In the genomic region with DNA sequence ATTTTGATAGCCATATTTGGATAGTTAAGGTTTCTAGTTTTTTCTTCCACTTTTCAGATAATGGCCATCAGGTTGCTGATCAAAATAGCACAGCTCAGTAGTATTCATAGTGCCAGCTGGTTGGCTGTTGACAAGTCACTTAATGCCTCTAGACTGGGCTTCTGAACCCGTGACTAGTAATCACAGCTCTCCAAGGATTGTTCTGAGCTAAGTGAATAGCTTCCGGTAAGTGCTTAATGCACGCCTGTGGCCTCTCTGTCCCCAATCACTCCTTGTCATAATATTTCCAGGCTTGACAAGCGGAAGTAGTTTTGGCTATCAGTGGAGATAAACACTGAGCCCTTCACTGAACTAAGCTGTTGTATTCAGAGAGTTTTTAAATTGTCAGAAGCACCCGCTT, we compare ENCODE assay signal across 9 mouse cellular contexts. TPM values are rescaled to one million over a fixed set of nuclear protein-coding genes. Genes with fewer than 3 reads are reported as not detected.
DNase-seq lines count a peak whose midpoint lies in the region; ATAC-seq and TF ChIP-seq lines count a peak whose summit lies in the region.
"Had no signal": no experiment of that assay in that cellular context is flagged by ENCODE, and none has a peak within 500 bp of the region (broad histone marks: within the 10 kb centered on the region; RNA-seq: fewer than 3 reads in every experiment).

No protein-coding gene starts in this region.

- DNase-seq in lung, adult 18-20 months: peak; percentile 14 to 31
- DNase-seq in lung, adult 2 months: no peak
- peak; percentile 60 for DNase-seq in lung, postnatal 0 days (ENCODE audit: low spot score)
- DNase-seq in gastrocnemius, postnatal 25 days: no peak
- DNase-seq in yolk sac, embryonic 10.5 days (ENCODE audit: low spot score): no peak
- DNase-seq in adrenal gland, postnatal 10 days: no peak

- 24% methylated on average over 5 of the region's 5 CpGs for WGBS in lung, adult 2 months
- 25% methylated on average over 5 of the region's 5 CpGs for WGBS in heart, embryonic 15.5 days
- WGBS in lung, postnatal 0 days: 24% methylated on average over 5 of the region's 5 CpGs
- WGBS in stomach, embryonic 16.5 days: 47% methylated on average over 5 of the region's 5 CpGs

- peaks cover 30% of the 10 kb centered on the region for H3K27me3 ChIP-seq in heart, embryonic 15.5 days
- H3K27me3 ChIP-seq in lung, postnatal 0 days (replicated peaks; ENCODE audit: insufficient read depth, low read length): no peaks in the 10 kb centered on the region
- H3K27me3 ChIP-seq in stomach, embryonic 16.5 days (ENCODE audit: control insufficient read depth, insufficient read depth, low read length): no peaks in the 10 kb centered on the region

- TF ChIP-seq EP300 in lung, postnatal 0 days (IDR thresholded peaks at IDR 0.05): peak; percentile 5; the same call in 1 of the 2 replicates

- no peaks in the 10 kb centered on the region for H3K9me3 ChIP-seq in heart, embryonic 15.5 days (replicated peaks)
- H3K9me3 ChIP-seq in lung, postnatal 0 days (ENCODE audit: low read length): no peaks in the 10 kb centered on the region
- no peaks in the 10 kb centered on the region for H3K9me3 ChIP-seq in stomach, embryonic 16.5 days (replicated peaks; ENCODE audit: control insufficient read depth, low read length)

- H3K9ac ChIP-seq in heart, embryonic 15.5 days: 0 out of 2 replicates have a peak overlapping the region, but pooled peaks have one; percentile 15
- H3K9ac ChIP-seq in lung, postnatal 0 days (replicated peaks; ENCODE audit: low read depth): no peak overlapping the region
- no peak overlapping the region for H3K9ac ChIP-seq in stomach, embryonic 16.5 days (ENCODE audit: low read length)

- H3K4me2 ChIP-seq in heart, embryonic 15.5 days: peak overlapping the region; percentile 60
- H3K4me2 ChIP-seq in lung, postnatal 0 days (replicated peaks; ENCODE audit: low read depth, low read length): no peak overlapping the region
- no peak overlapping the region for H3K4me2 ChIP-seq in stomach, embryonic 16.5 days (ENCODE audit: low read depth, low read length)

- H3K4me1 ChIP-seq in lung, adult 2 months (ENCODE audit: control insufficient read depth, insufficient read depth, low read length): peaks cover 13% of the 10 kb centered on the region
- H3K4me1 ChIP-seq in heart, embryonic 15.5 days (replicated peaks): peaks cover 16% of the 10 kb centered on the region
- no peaks in the 10 kb centered on the region for H3K4me1 ChIP-seq in lung, postnatal 0 days (ENCODE audit: insufficient read depth, low read depth, low read length)
- no peaks in the 10 kb centered on the region for H3K4me1 ChIP-seq in stomach, embryonic 16.5 days (ENCODE audit: control insufficient read depth, insufficient read depth, low read length)

- no peak overlapping the region for H3K4me3 ChIP-seq in lung, adult 2 months (replicated peaks; ENCODE audit: extremely low read depth, low read depth, low read length)
- peak overlapping the region; percentile 36 for H3K4me3 ChIP-seq in heart, embryonic 15.5 days
- no peak overlapping the region for H3K4me3 ChIP-seq in lung, postnatal 0 days (ENCODE audit: low read depth, low read length)
- H3K4me3 ChIP-seq in stomach, embryonic 16.5 days (replicated peaks; ENCODE audit: low read length): no peak overlapping the region

- TF ChIP-seq CTCF in lung, adult 2 months (IDR thresholded peaks at IDR 0.05; ENCODE audit: insufficient read depth, low read length): no peak
- no peak for TF ChIP-seq CTCF in lung, postnatal 0 days (IDR thresholded peaks at IDR 0.05)

- ATAC-seq in heart, embryonic 15.5 days (replicated peaks; ENCODE audit: insufficient number of reproducible peaks, insufficient read depth, low FRiP score, low read depth): peak; percentile 93
- ATAC-seq in lung, postnatal 0 days: peak; percentile 80
- peak; percentile 56 for ATAC-seq in stomach, embryonic 16.5 days (ENCODE audit: insufficient read depth, low FRiP score)

- peaks cover 11% of the 10 kb centered on the region for H3K36me3 ChIP-seq in heart, embryonic 15.5 days
- peaks cover 9% of the 10 kb centered on the region; the same call in 1 of the 2 replicates for H3K36me3 ChIP-seq in lung, postnatal 0 days (ENCODE audit: insufficient read depth, low read length)
- H3K36me3 ChIP-seq in stomach, embryonic 16.5 days (ENCODE audit: control insufficient read depth, insufficient read depth, low read length): no peaks in the 10 kb centered on the region

- TF ChIP-seq POLR2A in lung, adult 2 months (IDR thresholded peaks at IDR 0.05; ENCODE audit: borderline replicate concordance, extremely low read depth, low read depth, low read length): no peak

- peak overlapping the region; percentile 69 for H3K27ac ChIP-seq in heart, embryonic 15.5 days
- H3K27ac ChIP-seq in lung, postnatal 0 days (ENCODE audit: low read length): 0 out of 2 replicates have a peak overlapping the region, but pooled peaks have one; percentile 6
- H3K27ac ChIP-seq in stomach, embryonic 16.5 days (ENCODE audit: low read length): no peak overlapping the region; the same call in 1 of the 2 replicates

RNA-seq across cellular contexts. Expression of a gene that starts 35.5 kb away (rescaled TPM):
- polyA plus RNA-seq in lung, adult 2 months (2012; rRNA removed): 37.6 and 78.5 TPM in 2 replicates
- 54.0 and 58.7 TPM in 2 replicates for polyA plus RNA-seq in heart, embryonic 15.5 days (2015; fragmentation: Nextera tagmentation; extraction: Ambion mirVana)
- 90.8 and 94.5 TPM in 2 replicates for polyA plus RNA-seq in lung, postnatal 0 days (2015; fragmentation: Nextera tagmentation; extraction: Ambion mirVana)
- 76.8 and 77.2 TPM in 2 replicates for polyA plus RNA-seq in stomach, embryonic 16.5 days (2015; fragmentation: Nextera tagmentation; extraction: Ambion mirVana)
- total RNA-seq in gastrocnemius, postnatal 25 days (2021): 10 to 100 TPM; 44.2 to 45.6 TPM
- 10 to 100 TPM; 72.8 to 77.2 TPM for total RNA-seq in adrenal gland, postnatal 10 days (2021)

RNA-seq across cellular contexts. Expression of a gene that starts 52.8 kb away (rescaled TPM):
- 0.18 and 0.41 TPM in 2 replicates for polyA plus RNA-seq in lung, adult 2 months (2012; rRNA removed)
- 1.7 and 2.7 TPM in 2 replicates for polyA plus RNA-seq in heart, embryonic 15.5 days (2015; fragmentation: Nextera tagmentation; extraction: Ambion mirVana)
- 0.26 and 0.29 TPM in 2 replicates for polyA plus RNA-seq in lung, postnatal 0 days (2015; fragmentation: Nextera tagmentation; extraction: Ambion mirVana)
- 12.2 and 13.0 TPM in 2 replicates for polyA plus RNA-seq in stomach, embryonic 16.5 days (2015; fragmentation: Nextera tagmentation; extraction: Ambion mirVana)
- 1 to 10 TPM; 1.2 to 3.1 TPM for total RNA-seq in gastrocnemius, postnatal 25 days (2021)
- 1 to 10 TPM; 4.0 to 5.8 TPM for total RNA-seq in adrenal gland, postnatal 10 days (2021)
- total RNA-seq: neutrophil, adult 5-6 weeks had no signal

Comparison
In these comparisons a context has a peak if more than half of its experiments do, and no peak if none do; other contexts are left out.
1. DNase-seq: peak in lung, adult 18-20 months (2 of 2) and lung, postnatal 0 days (single experiment); none in lung, adult 2 months (single experiment), gastrocnemius, postnatal 25 days (single experiment), yolk sac, embryonic 10.5 days (single experiment) and adrenal gland, postnatal 10 days (single experiment).
2. Peak in every context shown above with its lines, with median percentiles within 50 percentile points of each other: ATAC-seq.